Mouse (Mus musculus) neutrophil, adult 83 days (primary cell): ENCODE measurements around the gene Cfap206. TPM values are rescaled to one million over a fixed set of nuclear protein-coding genes. Genes with fewer than 3 reads are reported as not detected.

Experiments used
- total RNA-seq, 2 experiments: library from RNA; stranded (reverse); gene quantifications; one replicate each; pipeline ENCODE4 v1.2.4; 2023

Gene Cfap206
- not detected for total RNA-seq

GRCm38 (mm10) chr4:34729851-34730341, at the start of gene Cfap206:
TSS of gene Cfap206 (minus strand) at chr4:34730206.

GRCm38 (mm10) chr4:34777677-34778527, 47.9 kb upstream of the Cfap206 start, which contains the start of gene Smim8:
TSS of gene Smim8 (minus strand) at chr4:34778423.

GRCm38 (mm10) chr4:34756163-34756562, 26.2 kb upstream of the Cfap206 start, which contains the start of gene Gm136:
TSS of gene Gm136 (minus strand) at chr4:34756263.

GRCm38 (mm10) chr4:34686874-34687567, 43.0 kb downstream of the Cfap206 start, which contains the start of gene Slc35a1:
TSS of gene Slc35a1 (minus strand) at chr4:34687438.

Other genes starting within 250 kb of the Cfap206 start
- gene Akirin2, start 179.3 kb downstream of the Cfap206 start, total RNA-seq, result 10 to 100 TPM; 44.8 to 46.4 TPM
- gene Orc3, start 115.3 kb downstream of the Cfap206 start, total RNA-seq, result 10 to 100 TPM; 35.7 to 48.5 TPM
- 10 to 100 TPM in 1 of 2 experiments, 1 to 10 TPM in 1; 7.6 to 12.9 TPM for gene Rars2, start 115.2 kb downstream of the Cfap206 start, total RNA-seq
- gene Slc35a1, start 42.8 kb downstream of the Cfap206 start, total RNA-seq, result 10 to 100 TPM in 1 of 2 experiments, 1 to 10 TPM in 1; 6.9 to 11.1 TPM
- gene Gm136, start 26.1 kb upstream of the Cfap206 start, total RNA-seq, result not detected
- 1 to 10 TPM; 5.2 to 7.4 TPM for gene Smim8, start 48.2 kb upstream of the Cfap206 start, total RNA-seq
- gene Zfp292, start 152.8 kb upstream of the Cfap206 start, total RNA-seq, result 10 to 100 TPM; 19.2 to 20.1 TPM
- gene Cga, start 163.6 kb upstream of the Cfap206 start, total RNA-seq, result not detected